Mouse (Mus musculus) bone marrow macrophage, adult 2 months (primary cell): Measurements from ENCODE around the gene Clk4.

Source experiments
- CTCF ChIP-seq: IDR thresholded peaks from 2 replicates; pipeline ENCODE4 v1.5.1; 2012; ENCODE audit warnings: low read depth, mild to moderate bottlenecking, low read length, moderate library complexity
- POLR2A ChIP-seq: IDR thresholded peaks from 2 replicates; pipeline ENCODE4 v1.6.1; 2012; ENCODE audit warnings: mild to moderate bottlenecking, low read depth, low read length, borderline replicate concordance

GRCm38 (mm10) chr11:51328387-51328942 lies 66.9 kb downstream of the Clk4 start:
- no peak for TF ChIP-seq POLR2A
- no peak for TF ChIP-seq CTCF
